Mouse (Mus musculus) lung, adult 2 months (tissue): Measurements from ENCODE around the gene Cldn12.

Source experiments
- CTCF ChIP-seq: fragments of 200-500 bp; IDR thresholded peaks from 2 replicates; pipeline ENCODE4 v1.5.1; 2011; ENCODE audit warnings: mild to moderate bottlenecking, low read length, control low read depth; ENCODE audit not compliant: insufficient read depth
- POLR2A ChIP-seq: fragments of 200-500 bp; IDR thresholded peaks from 2 replicates; pipeline ENCODE4 v1.6.1; 2011; ENCODE audit warnings: low read depth, mild to moderate bottlenecking, control low read depth, low read length, borderline replicate concordance; ENCODE audit errors: extremely low read depth

DNA sequence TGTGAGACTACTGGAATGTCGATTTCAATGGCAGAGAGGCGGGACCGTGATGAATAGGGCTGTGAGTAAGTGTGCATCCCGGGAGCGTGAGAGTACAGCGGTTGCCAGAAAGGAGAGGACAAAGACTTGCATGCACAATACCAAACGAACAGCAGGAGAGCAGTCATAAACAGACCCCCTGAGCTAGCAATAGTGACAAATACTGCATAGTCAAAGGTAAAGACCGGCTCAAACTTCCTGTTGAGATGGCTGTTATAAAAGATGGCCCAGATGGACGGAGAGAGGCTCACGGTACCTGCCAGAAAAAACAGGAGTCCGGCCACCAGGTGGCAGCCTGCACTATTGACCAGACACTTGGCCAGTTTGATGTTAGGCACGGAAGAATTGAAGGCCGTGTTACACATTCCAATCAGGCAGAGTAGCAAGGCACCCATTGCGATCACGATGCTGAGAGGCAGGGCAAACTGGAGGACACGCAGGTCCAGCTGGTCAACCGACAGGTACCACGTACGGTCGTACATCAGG is 7.0 kb downstream of the Cldn12 start:
- TF ChIP-seq CTCF (peak; percentile 66), POLR2A (no peak)
